Mouse (Mus musculus) gastrocnemius, adult 2 months (tissue): ENCODE results near the gene Gm49388. TPM values are rescaled to one million over a fixed set of nuclear protein-coding genes. Genes with fewer than 3 reads are reported as not detected.
A peak's percentile ranks its signal among the peaks of the same experiment; 100 is the strongest.
"Not testable (repeated sequence)": the region's sequence is repeated elsewhere in the genome, so short reads cannot be mapped to it uniquely, and the experiment has no call there.

ENCODE experiments used
- DNase-seq: peaks from one replicate; pipeline ENCODE4 v3.0.0; 2022
- H3K27ac ChIP-seq: fragments of 200-600 bp; 2 replicates; pipeline ENCODE4 v1.8.1; 2022; ENCODE audit warnings: mild to moderate bottlenecking
- H3K4me3 ChIP-seq: fragments of 200-600 bp; 2 replicates; pipeline ENCODE4 v1.8.1; 2022; ENCODE audit warnings: mild to moderate bottlenecking, moderate library complexity
- CTCF ChIP-seq: fragments of 200-600 bp; IDR thresholded peaks from 2 replicates; pipeline ENCODE4 v1.8.1; 2022; ENCODE audit warnings: antibody characterized with exemption, mild to moderate bottlenecking, moderate library complexity
- intact Hi-C: fragments of 180-260 bp; cut with DNase I; formaldehyde crosslinking; loops from one replicate; pipeline ENCODE4 v1.15.1; 2025
- total RNA-seq, 2 experiments: library from RNA; stranded (reverse); gene quantifications; 2 replicates each; pipeline ENCODE4 v1.2.3; 2021

Gene Gm49388
- total RNA-seq, 2 experiments from 2014 or later: 1.9 to 2.1 TPM

- peak overlapping the region; percentile 15; the same call in 1 of the 2 replicates for H3K4me3 ChIP-seq
- TF ChIP-seq CTCF: no peak
- DNase-seq: no peak
- peak overlapping the region; percentile 81 for H3K27ac ChIP-seq
- intact Hi-C loops: no loop called here
These were observed 29.8 kb downstream of the Gm49388 start for GRCm38 (mm10) chr7:127815116-127815665.

- Histone ChIP-seq H3K27ac (peak overlapping the region; percentile 81), H3K4me3 (peak overlapping the region; percentile 19; the same call in 1 of the 2 replicates)
- peak; percentile 38 for TF ChIP-seq CTCF
- intact Hi-C loops: no loop called here
- peak; percentile 80 for DNase-seq
These were observed 30.8 kb downstream of the Gm49388 start for GRCm38 (mm10) chr7:127815954-127816821.

DNA sequence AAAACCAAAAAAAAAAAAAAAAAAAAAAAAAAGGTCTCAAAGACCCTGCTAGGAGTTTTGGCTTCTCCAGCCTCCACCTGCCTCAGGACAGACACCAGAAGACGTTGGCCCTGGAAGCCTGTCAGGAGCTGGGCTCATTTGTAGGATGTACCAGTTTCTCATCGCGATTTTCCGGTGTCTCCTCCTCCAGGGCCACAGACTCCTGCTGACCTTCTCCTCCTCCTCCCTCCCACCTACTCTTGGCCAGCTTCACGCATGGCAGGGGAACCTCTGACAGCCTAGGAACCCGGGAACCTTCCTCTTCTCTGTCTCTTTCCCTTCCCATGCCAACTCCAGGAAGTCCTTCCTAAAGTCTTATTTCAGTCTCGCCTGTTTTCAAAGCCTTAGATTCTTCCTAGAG, 31.6 kb downstream of the Gm49388 start:
- Histone ChIP-seq H3K27ac (peak overlapping the region; percentile 50), H3K4me3 (no peak overlapping the region)
- intact Hi-C loops: no loop called here
- DNase-seq: no peak
- TF ChIP-seq CTCF: no peak

GRCm38 (mm10) chr7:127817776-127818175, 32.4 kb downstream of the Gm49388 start:
- DNase-seq: peak; percentile 2
- Histone ChIP-seq H3K27ac (peak overlapping the region; percentile 50), H3K4me3 (no peak overlapping the region)
- no peak for TF ChIP-seq CTCF
- intact Hi-C loops: no loop called here

DNA sequence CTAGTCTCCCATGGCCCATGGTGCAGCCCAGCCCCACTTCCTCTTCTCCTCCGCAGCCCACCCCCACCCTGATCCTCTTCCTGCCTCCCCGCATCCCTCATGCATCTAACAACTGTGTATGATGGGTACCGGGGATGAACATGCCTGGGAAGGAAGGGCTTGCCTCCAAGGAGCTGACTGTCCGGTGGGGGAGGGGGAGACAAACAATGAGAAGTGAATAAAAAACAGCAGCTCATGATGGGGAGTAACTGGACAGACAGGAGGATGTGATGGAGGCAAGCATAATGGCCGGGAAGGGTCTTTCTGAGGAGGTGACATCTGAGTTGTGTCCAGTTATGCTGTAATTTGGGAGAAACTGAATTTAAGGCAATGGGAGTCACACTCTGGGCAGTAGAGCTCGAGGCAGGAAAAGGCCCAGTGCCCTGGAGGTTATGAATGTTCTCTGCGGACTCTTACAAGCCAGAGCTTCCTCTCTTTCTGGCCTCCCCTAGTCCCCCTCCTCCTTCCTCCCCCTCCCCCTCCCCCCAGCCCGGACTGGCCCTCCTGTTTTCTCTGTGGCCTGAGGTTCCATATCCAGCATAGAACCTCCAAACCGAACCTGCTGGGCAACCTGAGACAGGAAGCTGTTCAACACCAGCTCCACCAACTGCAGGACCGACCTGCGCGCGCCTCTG, 35.6 kb downstream of the Gm49388 start:
- intact Hi-C loops: no loop called here
- TF ChIP-seq CTCF: no peak
- DNase-seq: no peak
- H3K27ac ChIP-seq: no peak overlapping the region
- no peak overlapping the region for H3K4me3 ChIP-seq

- no peak overlapping the region for H3K4me3 ChIP-seq
- H3K27ac ChIP-seq: no peak overlapping the region
- TF ChIP-seq CTCF: no peak
- DNase-seq: no peak
- intact Hi-C loops: no loop called here
These were observed 37.1 kb downstream of the Gm49388 start for GRCm38 (mm10) chr7:127822494-127822893.

- intact Hi-C loops: no loop called here
- no peak for DNase-seq
- no peak for TF ChIP-seq CTCF
- Histone ChIP-seq H3K27ac (peak overlapping the region; percentile 71), H3K4me3 (peak overlapping the region; percentile 71)
These were observed 38.1 kb downstream of the Gm49388 start for GRCm38 (mm10) chr7:127823236-127824171.

DNA sequence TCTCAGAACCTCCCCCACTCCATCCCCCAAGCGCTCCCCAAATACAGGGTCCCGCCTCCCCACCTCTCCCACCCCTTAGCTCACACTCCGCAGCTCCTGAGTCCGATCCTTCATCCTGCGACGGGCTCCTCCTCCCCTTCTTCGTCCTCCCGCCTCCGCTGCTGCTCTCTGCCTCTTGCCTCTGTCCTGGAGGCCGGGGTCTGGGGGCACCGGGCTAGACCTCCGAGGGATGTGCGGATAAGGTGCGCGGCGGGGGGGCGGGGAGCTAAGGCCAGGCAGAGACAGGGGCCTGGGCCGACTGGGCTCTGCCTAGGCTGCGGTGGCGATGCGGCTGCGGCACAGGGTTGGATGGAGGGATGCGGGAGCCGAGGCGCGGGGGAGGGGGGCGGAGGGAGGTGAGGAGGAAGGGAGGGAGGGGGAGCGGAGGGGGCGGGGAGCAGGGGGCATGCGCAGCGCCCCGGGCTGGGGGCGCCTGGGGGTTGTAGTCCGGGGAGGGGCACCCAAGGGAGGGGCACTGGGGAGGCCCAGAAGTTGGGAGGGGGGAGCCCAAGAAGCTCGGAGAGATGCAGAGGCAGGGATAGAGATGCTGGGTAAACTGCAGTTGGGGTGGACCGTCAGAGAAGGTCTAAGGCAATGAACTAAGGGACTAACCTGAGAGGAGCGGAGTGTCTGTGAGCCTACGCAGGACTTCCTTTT, 38.9 kb downstream of the Gm49388 start, which contains the start of the genes Stx4a and Stx1b:
Gene Stx4a (plus strand): TSS at position 119 of the 696 bp plus-strand sequence.
Gene Stx1b (minus strand): TSS at position 374 of the 696 bp plus-strand sequence.
- peak within 1 kb of the TSS; percentile 71 for H3K27ac ChIP-seq
- H3K4me3 ChIP-seq: peak within 1 kb of the TSS; percentile 71
- no peak for TF ChIP-seq CTCF
- DNase-seq: peak; percentile 63
- intact Hi-C loops: no loop called here

DNA sequence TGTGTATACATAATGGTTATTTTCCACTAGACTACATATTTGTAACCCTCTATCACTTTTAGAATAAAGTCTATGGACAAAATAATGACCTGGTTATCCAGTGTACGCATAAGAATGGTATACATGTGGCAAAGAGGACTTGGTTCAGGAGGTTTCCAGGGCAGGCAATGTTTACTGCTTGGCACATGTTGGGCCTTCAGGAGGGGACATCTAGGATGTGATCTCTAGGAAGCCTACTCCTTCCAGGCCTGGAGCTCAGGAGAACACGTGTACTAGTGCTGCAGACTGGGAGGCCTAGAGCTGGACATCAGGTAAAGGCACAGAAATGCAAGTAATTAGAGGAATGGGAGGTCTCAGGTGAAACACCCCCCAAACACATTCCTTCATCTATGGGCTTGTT, 50.1 kb downstream of the Gm49388 start:
- TF ChIP-seq CTCF: no peak
- Histone ChIP-seq H3K27ac (no peak overlapping the region), H3K4me3 (no peak overlapping the region)
- no peak for DNase-seq
- intact Hi-C loops: no loop called here

- intact Hi-C loops: no loop called here
- DNase-seq: no peak
- no peak for TF ChIP-seq CTCF
These were observed 52.1 kb downstream of the Gm49388 start for GRCm38 (mm10) chr7:127837473-127837872.

DNA sequence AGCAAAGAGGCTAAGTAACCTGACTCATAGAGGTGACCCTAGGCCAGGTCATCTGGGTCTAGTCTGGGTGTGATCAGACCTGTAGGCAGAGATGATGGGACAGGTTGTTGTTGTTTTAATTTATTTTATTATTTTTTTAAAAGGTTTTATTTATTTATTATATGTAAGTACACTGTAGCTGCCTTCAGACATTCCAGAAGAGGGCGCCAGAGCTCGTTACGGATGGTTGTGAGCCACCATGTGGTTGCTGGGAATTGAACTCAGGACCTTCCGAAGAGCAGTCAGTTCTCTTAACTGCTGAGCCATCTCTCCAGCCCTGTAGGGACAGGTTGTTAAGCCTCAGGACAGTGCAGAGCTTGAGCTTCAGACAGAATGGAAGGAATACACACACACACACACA, 52.5 kb downstream of the Gm49388 start:
- peak; percentile 14; the same call in 1 of the 2 replicates for TF ChIP-seq CTCF
- DNase-seq, intact Hi-C loops, H3K4me3 ChIP-seq, H3K27ac ChIP-seq: not testable (repeated sequence)

More at GRCm38 (mm10) chr7:127837473-127837872, 52.1 kb downstream of the Gm49388 start:
- Histone ChIP-seq H3K4me3 (no peak overlapping the region), H3K27ac (no peak overlapping the region)

DNA sequence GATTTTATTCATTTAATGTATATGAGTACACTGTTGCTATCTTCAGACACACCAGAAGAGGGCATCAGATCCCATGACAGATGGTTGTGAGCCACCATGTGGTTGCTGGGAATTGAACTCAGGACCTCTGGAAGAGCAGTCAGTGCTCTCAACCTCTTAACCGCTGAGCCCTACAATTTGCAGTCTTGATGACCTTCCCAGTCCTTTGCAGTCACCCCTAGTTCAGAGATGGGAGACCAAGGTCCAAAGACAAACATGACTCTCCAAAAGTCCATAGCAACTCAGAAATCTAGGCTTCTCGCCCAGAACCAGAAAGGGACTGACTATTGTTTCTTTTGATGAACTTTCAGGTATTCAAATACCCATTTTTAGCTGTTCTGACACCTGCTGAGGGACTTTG, 54.6 kb downstream of the Gm49388 start:
- intact Hi-C loops: loop anchor here (2.0 to 5.0 kb wide), 2 partner anchors 35 to 38 kb away; partner anchors contain the start of gene Hsd3b7
- not testable (repeated sequence) for DNase-seq, H3K4me3 ChIP-seq
- H3K27ac ChIP-seq: peak overlapping the region; percentile 96; the same call in 1 of the 2 replicates
